Mouse (Mus musculus) erythroblast, embryonic 14.5 days (primary cell): ENCODE data around the gene Ddx11.

Source experiments
- GATA1 ChIP-seq: IDR thresholded peaks from 2 replicates; pipeline ENCODE4 v1.6.1; 2012; ENCODE audit warnings: low read length, inconsistent platforms, mixed read lengths
- TAL1 ChIP-seq: IDR thresholded peaks from 3 replicates; pipeline ENCODE4 v1.6.1; 2012; ENCODE audit warnings: low read length, inconsistent platforms, mixed read lengths

DNA sequence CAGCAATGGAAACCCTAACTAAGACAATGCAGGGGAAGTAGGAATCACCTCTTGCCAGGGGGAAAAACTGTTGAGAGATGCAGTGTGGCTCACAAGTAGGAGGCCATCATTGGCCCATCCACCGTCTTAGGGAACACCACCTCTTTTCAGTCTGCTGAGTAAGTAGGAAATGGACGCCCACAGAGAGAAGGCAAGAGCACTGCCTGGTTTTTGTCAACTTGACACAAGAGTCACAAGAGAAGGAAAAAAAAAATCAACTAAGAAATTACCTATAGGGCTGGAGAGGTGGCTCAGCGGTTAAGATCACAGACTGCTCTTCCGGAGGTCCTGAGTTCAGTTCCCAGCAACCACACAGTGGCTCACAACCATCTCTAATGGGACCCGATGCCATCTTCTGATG, 35.0 kb downstream of the Ddx11 start:
- TF ChIP-seq GATA1 (no peak), TAL1 (no peak)
